Comparison of ENCODE assay signal across 13 mouse cellular contexts in the genomic region with DNA sequence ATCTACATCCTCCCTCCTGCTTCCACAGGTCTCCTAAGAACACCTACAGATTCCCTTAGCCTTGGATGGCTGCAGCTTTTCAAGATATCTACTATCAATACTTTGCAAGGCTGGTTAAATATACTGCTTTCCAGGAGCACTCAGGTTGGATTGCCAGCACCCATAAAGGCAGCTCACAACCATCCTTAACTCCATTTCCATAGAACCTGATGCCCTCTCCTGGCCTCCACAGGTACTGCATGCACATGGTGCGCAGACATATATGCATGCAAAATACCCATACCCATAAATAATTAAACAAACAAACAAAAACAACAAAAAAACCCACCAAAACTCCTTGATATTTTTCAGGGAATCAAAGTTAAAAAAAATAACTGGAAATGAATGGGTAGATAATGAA.
DNase-seq lines count a peak whose midpoint lies in the region; ATAC-seq and TF ChIP-seq lines count a peak whose summit lies in the region.
"Had no signal": no experiment of that assay in that cellular context is flagged by ENCODE, and none has a peak within 500 bp of the region (broad histone marks: within the 10 kb centered on the region; RNA-seq: fewer than 3 reads in every experiment).

No protein-coding gene starts in this region.

- H3K4me1 ChIP-seq in forebrain, embryonic 11.5 days (replicated peaks; ENCODE audit: control insufficient read depth, insufficient read depth, low read length) = peaks cover 14% of the 10 kb centered on the region
- peaks cover 18% of the 10 kb centered on the region for H3K4me1 ChIP-seq in forebrain, embryonic 15.5 days
- H3K4me1 ChIP-seq in liver, adult 2 months (ENCODE audit: control insufficient read depth, insufficient read depth, low read length) = peaks cover 8% of the 10 kb centered on the region
- H3K4me1 ChIP-seq in liver, embryonic 11.5 days (replicated peaks; ENCODE audit: control insufficient read depth, insufficient read depth, low read length) = peaks cover 14% of the 10 kb centered on the region
- peaks cover 5 to 34% of the 10 kb centered on the region in 2 experiments; a peak in 3 of 4 replicates for H3K4me1 ChIP-seq in CH12.LX (ENCODE audit: control insufficient read depth in 1 of 2, insufficient read depth in 2 of 2)

- WGBS in forebrain, embryonic 11.5 days = 98% methylated on average over 1 of the region's 1 CpGs
- WGBS in forebrain, embryonic 15.5 days = 100% methylated on average over 1 of the region's 1 CpGs
- 100% methylated on average over 1 of the region's 1 CpGs for WGBS in liver, adult 2 months
- 93% methylated on average over 1 of the region's 1 CpGs for WGBS in liver, embryonic 11.5 days

- H3K4me2 ChIP-seq in forebrain, embryonic 11.5 days (ENCODE audit: low read depth, low read length, severe bottlenecking) = no peak overlapping the region
- H3K4me2 ChIP-seq in forebrain, embryonic 15.5 days (replicated peaks) = no peak overlapping the region
- H3K4me2 ChIP-seq in liver, embryonic 11.5 days = no peak overlapping the region
- H3K4me2 ChIP-seq in CH12.LX (ENCODE audit: insufficient read depth, low read depth, poor library complexity, severe bottlenecking) = no peak overlapping the region
- H3K4me2 ChIP-seq: embryonic facial prominence, embryonic 13.5 days; limb, embryonic 12.5 days; stomach, embryonic 15.5 days had no signal

- H3K36me3 ChIP-seq in forebrain, embryonic 11.5 days (ENCODE audit: control insufficient read depth, insufficient read depth, low read length) = peaks cover 5% of the 10 kb centered on the region; the same call in 1 of the 2 replicates
- H3K36me3 ChIP-seq in forebrain, embryonic 15.5 days = peaks cover 7% of the 10 kb centered on the region; the same call in 1 of the 2 replicates
- peaks cover 16% of the 10 kb centered on the region; the same call in 1 of the 2 replicates for H3K36me3 ChIP-seq in liver, adult 2 months (ENCODE audit: control insufficient read depth, insufficient read depth, low read length)
- peaks cover 16% of the 10 kb centered on the region for H3K36me3 ChIP-seq in liver, embryonic 11.5 days (ENCODE audit: control insufficient read depth, insufficient read depth, low read length)
- peaks cover 68 to 97% of the 10 kb centered on the region in 2 experiments for H3K36me3 ChIP-seq in CH12.LX (replicated peaks in 1 of 2; ENCODE audit: control insufficient read depth in 1 of 2, insufficient read depth in 1 of 2, low read length in 1 of 2)

- in situ Hi-C loops in CH12.LX (cut with MboI; ENCODE audit: low pct_ligation_motif_present, low pct_unique_long_range_greater_than_20kb, low sequenced_read_pairs) = no loop called here

- H3K9ac ChIP-seq in forebrain, embryonic 11.5 days (ENCODE audit: low read length) = no peak overlapping the region
- no peak overlapping the region for H3K9ac ChIP-seq in forebrain, embryonic 15.5 days (replicated peaks)
- no peak overlapping the region for H3K9ac ChIP-seq in liver, adult 2 months (ENCODE audit: low read depth, low read length)
- no peak overlapping the region for H3K9ac ChIP-seq in liver, embryonic 11.5 days (ENCODE audit: low read depth, low read length)
- H3K9ac ChIP-seq in CH12.LX (ENCODE audit: insufficient read depth, low read depth) = no peak overlapping the region
- H3K9ac ChIP-seq: embryonic facial prominence, embryonic 13.5 days; limb, embryonic 12.5 days; stomach, embryonic 15.5 days had no signal

- no peak overlapping the region for H3K4me3 ChIP-seq in forebrain, embryonic 11.5 days (ENCODE audit: low read depth, low read length)
- H3K4me3 ChIP-seq in forebrain, embryonic 15.5 days = no peak overlapping the region
- no peak overlapping the region for H3K4me3 ChIP-seq in liver, adult 2 months (ENCODE audit: insufficient read depth, low read depth, low read length)
- H3K4me3 ChIP-seq in liver, embryonic 11.5 days (ENCODE audit: low read depth, low read length) = no peak overlapping the region
- no peak overlapping the region for H3K4me3 ChIP-seq in CH12.LX (replicated peaks in 1 of 3; ENCODE audit: low read depth in 2 of 3, low read length in 2 of 3, poor library complexity in 1 of 3)
- H3K4me3 ChIP-seq: embryonic facial prominence, embryonic 13.5 days; limb, embryonic 12.5 days; stomach, embryonic 15.5 days had no signal

- H3K27me3 ChIP-seq in forebrain, embryonic 11.5 days (ENCODE audit: control insufficient read depth, insufficient read depth, low read length) = peaks cover 2% of the 10 kb centered on the region
- H3K27me3 ChIP-seq in forebrain, embryonic 15.5 days = no peaks in the 10 kb centered on the region
- no peaks in the 10 kb centered on the region for H3K27me3 ChIP-seq in liver, adult 2 months (ENCODE audit: control insufficient read depth, insufficient read depth, low read length)
- H3K27me3 ChIP-seq in liver, embryonic 11.5 days (replicated peaks; ENCODE audit: control insufficient read depth, insufficient read depth, low read length) = no peaks in the 10 kb centered on the region
- H3K27me3 ChIP-seq in CH12.LX (replicated peaks) = no peaks in the 10 kb centered on the region
- H3K27me3 ChIP-seq: stomach, embryonic 15.5 days had no signal

- no peak for ATAC-seq in forebrain, embryonic 11.5 days (replicated peaks; ENCODE audit: low FRiP score)
- ATAC-seq in forebrain, embryonic 15.5 days (replicated peaks) = no peak
- ATAC-seq in liver, embryonic 11.5 days (replicated peaks; ENCODE audit: low FRiP score) = no peak

- TF ChIP-seq EP300 in CH12.LX (IDR thresholded peaks at IDR 0.05; ENCODE audit: low read length) = no peak

- TF ChIP-seq CTCF in liver, adult 2 months (IDR thresholded peaks at IDR 0.05; ENCODE audit: low read depth, low read length) = peak; percentile 31; the same call in 1 of the 2 replicates
- peak; percentile 24 to 40; a peak in 3 of 4 replicates for TF ChIP-seq CTCF in CH12.LX (conservative IDR thresholded peaks at IDR 0.05 in 1 of 2, IDR thresholded peaks at IDR 0.05 in 1 of 2; ENCODE audit: low read depth in 2 of 2, low read length in 2 of 2)
- peak; percentile 39; the same call in 1 of the 2 replicates for TF ChIP-seq CTCF in brain, embryonic 14.5 days (IDR thresholded peaks at IDR 0.05; ENCODE audit: borderline replicate concordance, extremely low read depth, insufficient read depth, insufficient read length)

- H3K9me3 ChIP-seq in forebrain, embryonic 11.5 days (ENCODE audit: control insufficient read depth, low read length) = peaks cover 3% of the 10 kb centered on the region; the same call in 1 of the 2 replicates
- H3K9me3 ChIP-seq in forebrain, embryonic 15.5 days = no peaks in the 10 kb centered on the region
- peaks cover 3% of the 10 kb centered on the region; the same call in 1 of the 2 replicates for H3K9me3 ChIP-seq in liver, embryonic 11.5 days (ENCODE audit: control insufficient read depth, low read length)
- peaks cover 10% of the 10 kb centered on the region for H3K9me3 ChIP-seq in CH12.LX (replicated peaks; ENCODE audit: low read length)
- H3K9me3 ChIP-seq: embryonic facial prominence, embryonic 13.5 days; stomach, embryonic 15.5 days had no signal

- TF ChIP-seq POLR2A in liver, adult 2 months (IDR thresholded peaks at IDR 0.05; ENCODE audit: extremely low read depth, insufficient read depth, low read length) = no peak
- TF ChIP-seq POLR2A in CH12.LX (IDR thresholded peaks at IDR 0.05; ENCODE audit: low read depth, low read length) = no peak
- no peak for TF ChIP-seq POLR2A in brain, embryonic 14.5 days (IDR thresholded peaks at IDR 0.05; ENCODE audit: borderline replicate concordance, extremely low read depth, insufficient read depth, insufficient read length, poor library complexity, severe bottlenecking)

- H3K27ac ChIP-seq in forebrain, embryonic 11.5 days (ENCODE audit: low read depth, low read length) = no peak overlapping the region
- no peak overlapping the region for H3K27ac ChIP-seq in forebrain, embryonic 15.5 days (replicated peaks)
- H3K27ac ChIP-seq in liver, adult 2 months (replicated peaks; ENCODE audit: insufficient read depth, low read depth, low read length) = no peak overlapping the region
- H3K27ac ChIP-seq in liver, embryonic 11.5 days (ENCODE audit: low read depth, low read length) = no peak overlapping the region
- H3K27ac ChIP-seq in CH12.LX (ENCODE audit: insufficient read depth, low read depth) = no peak overlapping the region
- H3K27ac ChIP-seq: embryonic facial prominence, embryonic 13.5 days; limb, embryonic 12.5 days; macrophage; stomach, embryonic 15.5 days had no signal

- TF ChIP-seq RAD21 in CH12.LX (IDR thresholded peaks at IDR 0.05; ENCODE audit: low read depth, low read length) = peak; percentile 10

- dilution Hi-C loops in CH12.LX (cut with MboI; ENCODE audit: extremely low pct_ligation_motif_present, extremely low pct_unique_long_range_greater_than_20kb, low sequenced_read_pairs) = no loop called here

- H3K79me2 ChIP-seq in liver, adult 2 months (ENCODE audit: control insufficient read depth, insufficient read depth, low read length) = no peaks in the 10 kb centered on the region
- H3K79me2 ChIP-seq in CH12.LX (replicated peaks; ENCODE audit: control insufficient read depth, extremely low read depth, insufficient read depth, poor library complexity, severe bottlenecking) = peaks cover 46% of the 10 kb centered on the region

- DNase-seq in forebrain, embryonic 11.5 days (ENCODE audit: low spot score) = peak; percentile 47
- DNase-seq in liver, adult 2 months (ENCODE audit: extremely low read depth, low read depth, low spot score) = no peak
- no peak for DNase-seq in liver, embryonic 11.5 days (ENCODE audit: low spot score)
- no peak for DNase-seq in CH12.LX (ENCODE audit: extremely low read depth)
- no peak for DNase-seq in brain, embryonic 14.5 days (ENCODE audit: low read depth)
- no peak for DNase-seq in frontal cortex, adult 2 months (ENCODE audit: extremely low spot score in 1 of 2, low spot score in 1 of 2)
- DNase-seq in c-Kit-positive CD71-positive TER-119-positive erythroid progenitor cells, embryonic 14.5 days (ENCODE audit: low spot score) = no peak
- DNase-seq: heart, postnatal 4 days had no signal

TF ChIP-seq in CH12.LX, 34 proteins besides CTCF, POLR2A, EP300 and RAD21:
- TF ChIP-seq ELF1 (IDR thresholded peaks at IDR 0.05; ENCODE audit: low read depth, low read length) (no peak), SMC3 (IDR thresholded peaks at IDR 0.05; ENCODE audit: low read depth, low read length) (peak; percentile 18)
